Mouse (Mus musculus): ENCODE results near the gene Sowahd. TPM values are rescaled to one million over a fixed set of nuclear protein-coding genes. Genes with fewer than 3 reads are reported as not detected.

The Sowahd gene
- polyA plus RNA-seq, 1 experiment from 2014 or later, result not detected

GRCm38 (mm10) chrX:37085665-37086064 lies 37.0 kb downstream of the Sowahd start:
- Histone ChIP-seq H3K9me3 (replicated peaks; ENCODE audit: low read length) (no peaks in the 10 kb centered on the region), H3K4me3 (replicated peaks; ENCODE audit: low read depth, low read length) (peak overlapping the region; percentile 53), H3K4me1 (replicated peaks; ENCODE audit: insufficient read depth, low read length) (no peaks in the 10 kb centered on the region), H3K4me2 (ENCODE audit: low read length) (peak overlapping the region; percentile 48), H3K36me3 (ENCODE audit: insufficient read depth, low read length) (no peaks in the 10 kb centered on the region), H3K27ac (peak overlapping the region; percentile 90), H3K27me3 (ENCODE audit: insufficient read depth, low read length) (no peaks in the 10 kb centered on the region), H3K9ac (ENCODE audit: low read depth, low read length) (0 out of 2 replicates have a peak overlapping the region, but pooled peaks have one; percentile 23)
- ATAC-seq (replicated peaks; ENCODE audit: low FRiP score, low read depth) (0 out of 2 replicates have a peak, but pooled peaks have one; percentile 26), DNase-seq (ENCODE audit: low spot score) (no peak)
- TF ChIP-seq CTCF (IDR thresholded peaks at IDR 0.05; ENCODE audit: low read depth), result no peak
- 29% methylated on average over 9 of the region's 9 CpGs for WGBS

- no peak for TF ChIP-seq CTCF (IDR thresholded peaks at IDR 0.05; ENCODE audit: low read depth)
- H3K27ac ChIP-seq, result no peak overlapping the region
- no peaks in the 10 kb centered on the region for H3K4me1 ChIP-seq (replicated peaks; ENCODE audit: insufficient read depth, low read length)
- H3K9me3 ChIP-seq (replicated peaks; ENCODE audit: low read length), result no peaks in the 10 kb centered on the region
- no peak overlapping the region for H3K9ac ChIP-seq (ENCODE audit: low read depth, low read length)
- H3K27me3 ChIP-seq (ENCODE audit: insufficient read depth, low read length), result no peaks in the 10 kb centered on the region
- H3K4me2 ChIP-seq (ENCODE audit: low read length), result no peak overlapping the region
- no peaks in the 10 kb centered on the region for H3K36me3 ChIP-seq (ENCODE audit: insufficient read depth, low read length)
- no peak for DNase-seq (ENCODE audit: low spot score)
- H3K4me3 ChIP-seq (replicated peaks; ENCODE audit: low read depth, low read length), result no peak overlapping the region
- ATAC-seq (replicated peaks; ENCODE audit: low FRiP score, low read depth), result no peak
- WGBS, result 87% methylated on average over 1 of the region's 1 CpGs
These were observed 40.1 kb downstream of the Sowahd start for GRCm38 (mm10) chrX:37088778-37089177.

GRCm38 (mm10) chrX:37091457-37091856 lies 42.8 kb downstream of the Sowahd start:
- TF ChIP-seq CTCF (IDR thresholded peaks at IDR 0.05; ENCODE audit: low read depth), result no peak
- H3K4me1 ChIP-seq (replicated peaks; ENCODE audit: insufficient read depth, low read length), result no peaks in the 10 kb centered on the region
- H3K4me2 ChIP-seq (ENCODE audit: low read length), result no peak overlapping the region
- no peak overlapping the region for H3K27ac ChIP-seq
- no peak for ATAC-seq (replicated peaks; ENCODE audit: low FRiP score, low read depth)
- H3K9me3 ChIP-seq (replicated peaks; ENCODE audit: low read length), result no peaks in the 10 kb centered on the region
- WGBS, result 77% methylated on average over 3 of the region's 3 CpGs
- H3K27me3 ChIP-seq (ENCODE audit: insufficient read depth, low read length), result no peaks in the 10 kb centered on the region
- no peak overlapping the region for H3K9ac ChIP-seq (ENCODE audit: low read depth, low read length)
- H3K4me3 ChIP-seq (replicated peaks; ENCODE audit: low read depth, low read length), result no peak overlapping the region
- DNase-seq (ENCODE audit: low spot score), result no peak
- 0 out of 2 replicates have a peak, but pooled peaks cover 3% of the 10 kb centered on the region for H3K36me3 ChIP-seq (ENCODE audit: insufficient read depth, low read length)

- Histone ChIP-seq H3K9ac (ENCODE audit: low read depth, low read length) (no peak overlapping the region), H3K27ac (no peak overlapping the region), H3K27me3 (ENCODE audit: insufficient read depth, low read length) (no peaks in the 10 kb centered on the region), H3K4me1 (replicated peaks; ENCODE audit: insufficient read depth, low read length) (no peaks in the 10 kb centered on the region), H3K4me3 (replicated peaks; ENCODE audit: low read depth, low read length) (no peak overlapping the region), H3K36me3 (ENCODE audit: insufficient read depth, low read length) (0 out of 2 replicates have a peak, but pooled peaks cover 3% of the 10 kb centered on the region), H3K4me2 (ENCODE audit: low read length) (no peak overlapping the region), H3K9me3 (replicated peaks; ENCODE audit: low read length) (no peaks in the 10 kb centered on the region)
- WGBS, result 91% methylated on average over 11 of the region's 11 CpGs
- no peak for TF ChIP-seq CTCF (IDR thresholded peaks at IDR 0.05; ENCODE audit: low read depth)
- DNase-seq (ENCODE audit: low spot score) (no peak), ATAC-seq (replicated peaks; ENCODE audit: low FRiP score, low read depth) (no peak)
These were observed 46.6 kb downstream of the Sowahd start for GRCm38 (mm10) chrX:37095106-37095768.

- DNase-seq (ENCODE audit: low spot score) (no peak), ATAC-seq (replicated peaks; ENCODE audit: low FRiP score, low read depth) (no peak)
- H3K4me1 ChIP-seq (replicated peaks; ENCODE audit: insufficient read depth, low read length), result no peaks in the 10 kb centered on the region
- TF ChIP-seq CTCF (IDR thresholded peaks at IDR 0.05; ENCODE audit: low read depth), result no peak
- 0 out of 2 replicates have a peak, but pooled peaks cover 3% of the 10 kb centered on the region for H3K36me3 ChIP-seq (ENCODE audit: insufficient read depth, low read length)
- no peaks in the 10 kb centered on the region for H3K9me3 ChIP-seq (replicated peaks; ENCODE audit: low read length)
- no peak overlapping the region for H3K4me2 ChIP-seq (ENCODE audit: low read length)
- H3K27me3 ChIP-seq (ENCODE audit: insufficient read depth, low read length), result no peaks in the 10 kb centered on the region
- H3K27ac ChIP-seq, result no peak overlapping the region
- WGBS, result 88% methylated on average over 3 of the region's 3 CpGs
- H3K4me3 ChIP-seq (replicated peaks; ENCODE audit: low read depth, low read length), result no peak overlapping the region
- H3K9ac ChIP-seq (ENCODE audit: low read depth, low read length), result no peak overlapping the region
These were observed 50.0 kb downstream of the Sowahd start for GRCm38 (mm10) chrX:37098681-37099080.

Other genes with a start within 250 kb of the Sowahd start
- gene Ube2a, start 174.9 kb upstream of the Sowahd start, polyA plus RNA-seq (2015; fragmentation: Nextera tagmentation; extraction: Ambion mirVana), result 157 and 163 TPM in 2 replicates
- 22.5 and 26.4 TPM in 2 replicates for gene C330007P06Rik, start 174.7 kb upstream of the Sowahd start, polyA plus RNA-seq (2015; fragmentation: Nextera tagmentation; extraction: Ambion mirVana)
- 1.4 and 1.6 TPM in 2 replicates for gene Nkrf, start 145.9 kb upstream of the Sowahd start, polyA plus RNA-seq (2015; fragmentation: Nextera tagmentation; extraction: Ambion mirVana)
- 12.3 and 13.1 TPM in 2 replicates for gene Sept6, start 57.1 kb upstream of the Sowahd start, polyA plus RNA-seq (2015; fragmentation: Nextera tagmentation; extraction: Ambion mirVana)
- 703 and 903 TPM in 2 replicates for gene Rpl39, start 36.6 kb downstream of the Sowahd start, polyA plus RNA-seq (2015; fragmentation: Nextera tagmentation; extraction: Ambion mirVana)
- 17.2 TPM in 2 replicates for gene Upf3b, start 61.5 kb downstream of the Sowahd start, polyA plus RNA-seq (2015; fragmentation: Nextera tagmentation; extraction: Ambion mirVana)
- 12.1 and 12.8 TPM in 2 replicates for gene Nkap, start 78.0 kb downstream of the Sowahd start, polyA plus RNA-seq (2015; fragmentation: Nextera tagmentation; extraction: Ambion mirVana)
- not detected in 2 replicates for gene Akap14, start 120.0 kb downstream of the Sowahd start, polyA plus RNA-seq (2015; fragmentation: Nextera tagmentation; extraction: Ambion mirVana)
- gene Ndufa1, start 142.3 kb downstream of the Sowahd start, polyA plus RNA-seq (2015; fragmentation: Nextera tagmentation; extraction: Ambion mirVana), result 715 and 799 TPM in 2 replicates
- gene Rnf113a1, start 142.4 kb downstream of the Sowahd start, polyA plus RNA-seq (2015; fragmentation: Nextera tagmentation; extraction: Ambion mirVana), result 8.9 and 9.6 TPM in 2 replicates
- not detected in 2 replicates for gene Gm9, start 162.2 kb downstream of the Sowahd start, polyA plus RNA-seq (2015; fragmentation: Nextera tagmentation; extraction: Ambion mirVana)
- gene Rhox1, start 173.4 kb downstream of the Sowahd start, polyA plus RNA-seq (2015; fragmentation: Nextera tagmentation; extraction: Ambion mirVana), result not detected in 2 replicates
- gene Rhox2a, start 196.1 kb downstream of the Sowahd start, polyA plus RNA-seq (2015; fragmentation: Nextera tagmentation; extraction: Ambion mirVana), result not detected in 2 replicates
- not detected in 2 replicates for gene Rhox3a, start 201.1 kb downstream of the Sowahd start, polyA plus RNA-seq (2015; fragmentation: Nextera tagmentation; extraction: Ambion mirVana)
- gene Rhox4a, start 216.5 kb downstream of the Sowahd start, polyA plus RNA-seq (2015; fragmentation: Nextera tagmentation; extraction: Ambion mirVana), result not detected in 2 replicates

Data from kidney, postnatal 0 days (tissue).